Mouse (Mus musculus) forebrain, postnatal 0 days (tissue): ENCODE measurements at regions not wholly inside any gene's neighbourhood (a gene's known extent, or its start where the extent isn't known, plus 50 kb on each side); places are given as distances from the start of the nearest gene placed in this dataset.
A peak's percentile ranks its signal among the peaks of the same experiment; 100 is the strongest.

Experiments
- ATAC-seq: fragments of 200-750 bp; cut with Nextera tagmentation; 2 replicates; pipeline ENCODE4 v1.8.0; 2017; ENCODE audit warnings: mild to moderate bottlenecking, moderate library complexity
- DNase-seq: peaks from one replicate; pipeline ENCODE4 v3.0.0-alpha.2; 2015
- H3K27ac ChIP-seq: fragments of 300-500 bp; sonication (generic); 2 replicates; pipeline ENCODE4 v1.5.1; 2014; ENCODE audit warnings: low read depth, mild to moderate bottlenecking, antibody characterized with exemption, low read length, moderate library complexity, mixed read lengths
- H3K27me3 ChIP-seq: fragments of 300-500 bp; sonication (generic); 2 replicates; pipeline ENCODE4 v1.6.1; 2014; ENCODE audit warnings: mild to moderate bottlenecking, low read length, mixed read lengths; ENCODE audit not compliant: insufficient read depth
- H3K36me3 ChIP-seq: fragments of 300-500 bp; sonication (generic); 2 replicates; pipeline ENCODE4 v1.6.1; 2014; ENCODE audit warnings: mild to moderate bottlenecking, moderate library complexity; ENCODE audit not compliant: insufficient read depth
- H3K4me1 ChIP-seq: fragments of 300-500 bp; sonication (generic); 2 replicates; pipeline ENCODE4 v1.6.1; 2014; ENCODE audit warnings: antibody characterized with exemption; ENCODE audit not compliant: insufficient read depth
- H3K4me2 ChIP-seq: fragments of 300-500 bp; sonication (generic); 2 replicates; pipeline ENCODE4 v1.6.1; 2014; ENCODE audit warnings: low read depth, mild to moderate bottlenecking, moderate library complexity
- H3K4me3 ChIP-seq: fragments of 300-500 bp; sonication (generic); 2 replicates; pipeline ENCODE4 v1.5.1; 2014; ENCODE audit warnings: low read depth, low read length, mixed read lengths
- H3K9ac ChIP-seq: fragments of 300-500 bp; sonication (generic); 2 replicates; pipeline ENCODE4 v1.6.1; 2014; ENCODE audit warnings: mild to moderate bottlenecking
- H3K9me3 ChIP-seq: fragments of 300-500 bp; sonication (generic); 2 replicates; pipeline ENCODE4 v1.6.1; 2016; ENCODE audit warnings: low read length
- CTCF ChIP-seq: sonication (generic); IDR thresholded peaks from 2 replicates; pipeline ENCODE4 v1.5.1; 2016; ENCODE audit warnings: antibody characterized with exemption, control low read depth, low read depth
- WGBS: fragments of 180-500 bp; shearing (Covaris S2); extraction: QIAGEN DNeasy Blood & Tissue Kit; methylation state at CpG from one replicate; pipeline ENCODE4 v1.1.7; 2014; 5-methylcytosine and 5-hydroxymethylcytosine counted together

DNA sequence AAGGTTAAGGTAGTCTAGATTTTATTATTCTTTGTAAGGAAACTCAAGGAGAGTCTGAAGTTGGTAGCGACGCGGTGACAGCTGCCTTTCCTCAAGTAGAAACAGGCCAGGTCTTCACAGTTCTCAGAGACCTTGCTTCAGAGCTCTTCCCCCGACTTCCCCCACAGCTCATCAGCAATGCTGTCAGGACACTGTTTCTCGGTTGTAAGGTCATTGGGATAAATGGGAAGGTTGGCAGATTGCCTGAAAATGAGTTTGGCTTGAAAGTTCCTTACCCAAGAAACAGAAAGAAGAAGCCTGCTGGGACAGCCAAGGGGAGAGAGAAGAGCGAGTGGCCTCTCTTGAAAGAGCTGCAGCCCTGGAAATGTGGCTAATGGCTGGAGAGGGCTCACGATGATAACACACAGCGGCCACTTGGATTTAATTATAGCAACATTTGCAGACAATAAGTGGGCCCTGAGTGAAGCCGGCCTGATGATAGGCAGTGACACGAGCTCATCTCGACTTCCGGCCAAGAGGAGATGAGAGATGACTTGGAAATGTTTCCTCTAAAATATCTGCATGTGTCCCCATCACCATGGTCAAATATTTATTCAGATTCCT lies 150.3 kb downstream of the Tmem38b start:
- no peaks in the 10 kb centered on the region for H3K9me3 ChIP-seq
- H3K9ac ChIP-seq: no peak overlapping the region
- no peak overlapping the region for H3K4me2 ChIP-seq
- TF ChIP-seq CTCF: no peak
- no peak overlapping the region for H3K4me3 ChIP-seq
- H3K36me3 ChIP-seq: no peaks in the 10 kb centered on the region
- no peak overlapping the region for H3K27ac ChIP-seq
- no peaks in the 10 kb centered on the region for H3K4me1 ChIP-seq
- H3K27me3 ChIP-seq: no peaks in the 10 kb centered on the region
- 76% methylated on average over 12 of the region's 12 CpGs for WGBS
- DNase-seq (no peak), ATAC-seq (no peak)

GRCm38 (mm10) chr4:53986519-53987301 lies 160.9 kb downstream of the Tmem38b start:
- no peak for TF ChIP-seq CTCF
- Histone ChIP-seq H3K27me3 (no peaks in the 10 kb centered on the region), H3K4me2 (no peak overlapping the region), H3K36me3 (no peaks in the 10 kb centered on the region), H3K4me1 (no peaks in the 10 kb centered on the region), H3K9me3 (no peaks in the 10 kb centered on the region), H3K27ac (no peak overlapping the region), H3K9ac (no peak overlapping the region), H3K4me3 (no peak overlapping the region)
- ATAC-seq (no peak), DNase-seq (no peak)
- 90% methylated on average over 8 of the region's 8 CpGs for WGBS

- Histone ChIP-seq H3K4me2 (no peak overlapping the region), H3K27me3 (no peaks in the 10 kb centered on the region), H3K4me3 (no peak overlapping the region), H3K9ac (no peak overlapping the region), H3K4me1 (no peaks in the 10 kb centered on the region), H3K36me3 (no peaks in the 10 kb centered on the region), H3K27ac (no peak overlapping the region), H3K9me3 (no peaks in the 10 kb centered on the region)
- ATAC-seq: no peak
- TF ChIP-seq CTCF: no peak
- no peak for DNase-seq
- WGBS: 82% methylated on average over 11 of the region's 11 CpGs
These were observed 161.7 kb downstream of the Tmem38b start for GRCm38 (mm10) chr4:53987536-53987935.

DNA sequence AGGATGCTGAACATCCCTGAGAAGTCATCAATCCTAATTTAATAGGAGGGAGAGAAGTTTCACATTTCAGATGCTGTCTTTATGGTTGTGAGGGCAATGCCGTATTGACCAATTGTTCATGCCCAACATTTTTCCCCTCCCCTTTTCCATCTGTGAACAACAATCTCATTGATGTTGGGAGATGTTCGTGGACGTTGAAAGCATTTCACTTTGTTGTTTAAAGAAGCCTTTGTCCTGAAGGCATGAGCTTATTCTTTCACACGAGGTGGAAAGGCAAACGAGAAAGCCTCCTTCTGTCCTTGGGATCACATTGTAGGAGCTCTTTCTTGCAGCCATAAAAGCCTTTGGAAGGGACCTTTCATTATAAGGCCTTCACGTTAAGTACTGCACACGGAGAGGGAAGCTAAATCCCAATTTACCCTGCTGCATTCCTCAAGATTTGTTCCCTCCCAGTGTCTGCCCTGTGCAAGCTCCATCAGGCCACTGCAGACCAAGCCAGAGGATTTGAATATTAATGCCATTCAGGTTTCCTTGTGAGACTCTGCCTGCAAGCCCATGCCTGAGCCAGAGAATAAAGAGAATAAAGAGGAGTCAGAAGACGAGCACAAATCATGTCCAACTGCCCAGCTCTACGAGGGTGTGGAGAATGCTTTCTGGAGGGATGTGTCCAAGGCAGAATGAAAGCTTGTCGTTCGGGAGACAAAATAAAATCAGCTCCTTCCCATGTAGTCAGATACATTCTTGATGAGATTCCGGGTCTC lies 195.4 kb downstream of the Tmem38b start:
- DNase-seq: no peak
- peak overlapping the region; percentile 85 for H3K27ac ChIP-seq
- peak; percentile 46 for ATAC-seq
- no peaks in the 10 kb centered on the region for H3K36me3 ChIP-seq
- H3K9ac ChIP-seq: peak overlapping the region; percentile 29
- 9% methylated on average over 12 of the region's 12 CpGs for WGBS
- H3K4me2 ChIP-seq: no peak overlapping the region
- H3K27me3 ChIP-seq: no peaks in the 10 kb centered on the region
- no peak overlapping the region for H3K4me3 ChIP-seq
- no peak for TF ChIP-seq CTCF
- no peaks in the 10 kb centered on the region for H3K9me3 ChIP-seq
- H3K4me1 ChIP-seq: 0 out of 2 replicates have a peak, but pooled peaks cover 3% of the 10 kb centered on the region

- H3K9me3 ChIP-seq: no peaks in the 10 kb centered on the region
- H3K9ac ChIP-seq: peak overlapping the region; percentile 29
- no peak for TF ChIP-seq CTCF
- 12% methylated on average over 6 of the region's 6 CpGs for WGBS
- H3K4me1 ChIP-seq: 0 out of 2 replicates have a peak, but pooled peaks cover 3% of the 10 kb centered on the region
- no peak overlapping the region for H3K4me2 ChIP-seq
- DNase-seq (peak; percentile 75), ATAC-seq (peak; percentile 72)
- peak overlapping the region; percentile 85 for H3K27ac ChIP-seq
- no peak overlapping the region for H3K4me3 ChIP-seq
- no peaks in the 10 kb centered on the region for H3K27me3 ChIP-seq
- no peaks in the 10 kb centered on the region for H3K36me3 ChIP-seq
These were observed 196.1 kb downstream of the Tmem38b start for GRCm38 (mm10) chr4:54021861-54022385.

DNA sequence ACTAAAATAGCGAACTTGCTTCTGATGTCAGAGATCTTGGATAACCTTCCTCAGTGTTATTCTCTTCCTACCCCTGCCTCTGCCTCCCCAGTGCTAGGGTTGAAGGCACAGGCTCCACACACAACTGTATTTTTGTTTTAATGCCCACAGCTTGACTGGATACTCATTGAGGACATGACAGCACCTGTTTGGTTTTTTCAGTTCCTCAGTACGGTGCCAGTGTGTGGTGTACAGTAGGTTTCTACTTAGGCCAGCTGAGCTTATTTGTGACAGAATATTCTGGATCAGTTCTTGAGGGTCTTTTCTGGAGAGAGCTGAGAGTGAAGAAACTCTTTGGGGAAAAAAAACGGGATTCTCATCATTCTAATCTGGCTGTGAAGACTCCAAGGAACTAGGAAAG lies 201.1 kb downstream of the Tmem38b start:
- H3K36me3 ChIP-seq: no peaks in the 10 kb centered on the region
- no peak overlapping the region for H3K4me3 ChIP-seq
- peaks cover 11% of the 10 kb centered on the region; the same call in 1 of the 2 replicates for H3K4me1 ChIP-seq
- TF ChIP-seq CTCF: no peak
- DNase-seq: no peak
- no peak for ATAC-seq
- no peak overlapping the region for H3K27ac ChIP-seq
- no peak overlapping the region for H3K4me2 ChIP-seq
- WGBS: 79% methylated on average over 3 of the region's 3 CpGs
- no peaks in the 10 kb centered on the region for H3K9me3 ChIP-seq
- no peaks in the 10 kb centered on the region for H3K27me3 ChIP-seq
- no peak overlapping the region for H3K9ac ChIP-seq
